Mouse (Mus musculus): ENCODE data around the gene Olfr410. TPM values are rescaled to one million over a fixed set of nuclear protein-coding genes. Genes with fewer than 3 reads are reported as not detected.
A peak's percentile ranks its signal among the peaks of the same experiment; 100 is the strongest.

The Olfr410 gene
- not detected in 2 replicates for polyA plus RNA-seq (2014; fragmentation: Nextera tagmentation; extraction: Ambion mirVana)

DNA sequence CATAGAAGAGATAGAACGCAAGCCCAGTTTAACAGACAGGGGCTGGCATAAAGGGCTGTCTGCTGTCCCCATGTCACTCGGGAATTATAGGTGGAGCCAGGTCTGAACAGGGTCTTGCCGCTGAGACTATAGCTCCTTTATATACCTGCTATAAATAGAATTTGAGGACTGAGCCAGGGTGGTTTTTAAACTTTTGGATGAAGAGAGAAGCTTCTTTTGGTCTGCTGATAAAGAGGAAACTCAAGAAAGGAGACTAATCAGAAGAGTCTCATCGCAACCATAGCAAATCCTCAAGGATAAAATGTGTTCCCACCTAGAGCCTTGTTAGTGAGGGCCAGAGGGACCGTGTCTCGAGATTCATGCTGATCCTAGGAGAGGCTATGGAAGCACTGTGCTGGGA, at the start of gene Olfr410:
Gene Olfr410 (minus strand): TSS at position 101 of the 400 bp plus-strand sequence.
- H3K9ac ChIP-seq (replicated peaks; ENCODE audit: low read length), result no peak within 1 kb of the TSS
- no peak within 1 kb of the TSS for H3K4me3 ChIP-seq (replicated peaks; ENCODE audit: low read depth, low read length)
- no peak for ATAC-seq (ENCODE audit: low FRiP score, low TSS enrichment)
- DNase-seq, result no peak
- no peaks in the 10 kb centered on the region for H3K4me1 ChIP-seq (ENCODE audit: control insufficient read depth, insufficient read depth, low read length)
- no peaks in the 10 kb centered on the region for H3K27me3 ChIP-seq (ENCODE audit: control insufficient read depth, insufficient read depth, low read length)
- no peaks in the 10 kb centered on the region for H3K36me3 ChIP-seq (ENCODE audit: control insufficient read depth, insufficient read depth, low read length)
- H3K27ac ChIP-seq (replicated peaks; ENCODE audit: low read depth, low read length), result no peak within 1 kb of the TSS
- no peaks in the 10 kb centered on the region for H3K9me3 ChIP-seq (ENCODE audit: control insufficient read depth, low read length)
- no peak within 1 kb of the TSS for H3K4me2 ChIP-seq (ENCODE audit: low read length)
- WGBS, result 86% methylated on average over 6 of the region's 6 CpGs

DNA sequence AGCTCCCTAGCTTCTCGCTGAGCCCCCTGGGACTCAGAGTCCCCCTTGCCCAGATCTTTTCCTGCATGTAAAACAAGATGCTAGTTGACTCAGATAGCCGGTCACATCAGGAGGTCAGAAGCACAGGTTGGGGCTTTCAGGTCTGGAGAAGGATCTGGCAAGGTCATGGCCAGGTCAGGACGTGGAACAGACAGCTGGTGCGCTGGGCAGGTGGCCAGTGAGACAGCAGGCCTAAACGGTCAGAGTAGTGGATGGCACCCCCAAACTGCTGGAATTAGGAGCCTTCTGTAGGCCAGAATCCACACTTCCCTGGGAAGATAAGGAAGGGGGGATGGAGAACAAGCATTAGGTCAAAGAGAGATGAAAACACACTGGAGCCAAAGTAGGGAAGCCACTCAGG, 49.4 kb upstream of the Olfr410 start:
- no peaks in the 10 kb centered on the region for H3K9me3 ChIP-seq (ENCODE audit: control insufficient read depth, low read length)
- WGBS, result 84% methylated on average over 5 of the region's 5 CpGs
- no peaks in the 10 kb centered on the region for H3K4me1 ChIP-seq (ENCODE audit: control insufficient read depth, insufficient read depth, low read length)
- no peaks in the 10 kb centered on the region for H3K36me3 ChIP-seq (ENCODE audit: control insufficient read depth, insufficient read depth, low read length)
- no peak overlapping the region for H3K9ac ChIP-seq (replicated peaks; ENCODE audit: low read length)
- H3K4me2 ChIP-seq (ENCODE audit: low read length), result no peak overlapping the region
- no peaks in the 10 kb centered on the region for H3K27me3 ChIP-seq (ENCODE audit: control insufficient read depth, insufficient read depth, low read length)
- DNase-seq (no peak), ATAC-seq (ENCODE audit: low FRiP score, low TSS enrichment) (no peak)
- H3K27ac ChIP-seq (replicated peaks; ENCODE audit: low read depth, low read length), result no peak overlapping the region
- H3K4me3 ChIP-seq (replicated peaks; ENCODE audit: low read depth, low read length), result no peak overlapping the region

DNA sequence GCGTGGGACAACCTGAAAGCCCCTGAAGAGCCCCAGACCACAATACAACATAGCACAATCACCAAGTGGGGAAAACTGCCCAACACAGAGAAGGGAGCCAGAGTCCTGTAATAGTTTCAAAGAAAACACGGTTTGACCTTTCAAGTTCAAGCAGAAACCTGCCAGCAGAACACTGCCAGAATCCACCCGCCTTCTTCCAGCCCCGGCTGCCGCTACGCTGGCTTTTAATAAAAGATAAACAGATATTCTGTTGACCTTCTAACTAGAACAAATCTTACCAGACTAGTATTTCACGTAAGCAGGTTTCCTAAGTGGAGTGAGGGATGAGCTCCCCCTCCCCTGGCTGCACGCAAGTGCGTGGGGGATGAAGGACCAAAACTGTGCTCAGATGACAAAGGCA, 47.8 kb upstream of the Olfr410 start:
- 88% methylated on average over 9 of the region's 9 CpGs for WGBS
- no peaks in the 10 kb centered on the region for H3K4me1 ChIP-seq (ENCODE audit: control insufficient read depth, insufficient read depth, low read length)
- no peak overlapping the region for H3K27ac ChIP-seq (replicated peaks; ENCODE audit: low read depth, low read length)
- H3K27me3 ChIP-seq (ENCODE audit: control insufficient read depth, insufficient read depth, low read length), result no peaks in the 10 kb centered on the region
- no peak overlapping the region for H3K4me3 ChIP-seq (replicated peaks; ENCODE audit: low read depth, low read length)
- ATAC-seq (ENCODE audit: low FRiP score, low TSS enrichment) (no peak), DNase-seq (no peak)
- no peaks in the 10 kb centered on the region for H3K36me3 ChIP-seq (ENCODE audit: control insufficient read depth, insufficient read depth, low read length)
- no peaks in the 10 kb centered on the region for H3K9me3 ChIP-seq (ENCODE audit: control insufficient read depth, low read length)
- no peak overlapping the region for H3K9ac ChIP-seq (replicated peaks; ENCODE audit: low read length)
- no peak overlapping the region for H3K4me2 ChIP-seq (ENCODE audit: low read length)

DNA sequence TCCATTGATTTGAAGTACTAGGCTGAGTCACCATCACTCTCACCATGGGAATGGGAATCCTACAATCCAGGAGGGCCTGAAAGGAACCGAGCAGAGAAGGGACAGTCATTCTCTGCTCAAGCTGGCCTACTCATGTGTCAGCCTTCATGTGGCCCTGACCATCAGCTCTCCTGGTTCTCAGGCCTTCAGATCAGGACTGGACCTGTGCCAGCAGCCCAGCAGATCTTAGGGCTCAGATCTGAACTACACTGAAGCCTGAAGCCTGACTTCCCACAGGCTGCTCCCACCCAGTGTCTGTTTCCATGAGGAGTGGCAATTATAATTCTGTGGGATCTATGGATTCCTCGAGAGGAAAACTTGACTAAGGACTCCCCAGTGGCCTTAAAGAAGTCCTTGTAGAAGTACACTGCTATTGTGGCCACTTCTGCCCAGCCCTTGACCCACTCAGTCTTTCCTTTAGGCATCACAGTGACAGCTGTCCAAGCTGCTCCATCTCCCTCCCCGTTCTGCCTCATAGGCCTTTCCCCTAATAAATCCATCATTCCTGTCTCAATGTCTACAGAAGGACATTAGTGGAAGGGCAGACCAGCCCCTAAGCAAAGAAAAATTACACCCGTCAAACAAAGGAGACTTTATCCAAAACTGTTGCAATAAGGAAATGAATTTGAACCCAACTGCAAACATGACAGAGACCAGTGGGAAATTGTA, 41.5 kb upstream of the Olfr410 start:
- no peak overlapping the region for H3K4me2 ChIP-seq (ENCODE audit: low read length)
- no peak overlapping the region for H3K9ac ChIP-seq (replicated peaks; ENCODE audit: low read length)
- no peak overlapping the region for H3K27ac ChIP-seq (replicated peaks; ENCODE audit: low read depth, low read length)
- no peaks in the 10 kb centered on the region for H3K9me3 ChIP-seq (ENCODE audit: control insufficient read depth, low read length)
- no peaks in the 10 kb centered on the region for H3K36me3 ChIP-seq (ENCODE audit: control insufficient read depth, insufficient read depth, low read length)
- no peak for DNase-seq
- WGBS, result 71% methylated on average over 4 of the region's 4 CpGs
- no peaks in the 10 kb centered on the region for H3K4me1 ChIP-seq (ENCODE audit: control insufficient read depth, insufficient read depth, low read length)
- H3K27me3 ChIP-seq (ENCODE audit: control insufficient read depth, insufficient read depth, low read length), result no peaks in the 10 kb centered on the region
- ATAC-seq (ENCODE audit: low FRiP score, low TSS enrichment), result no peak
- H3K4me3 ChIP-seq (replicated peaks; ENCODE audit: low read depth, low read length), result no peak overlapping the region

DNA sequence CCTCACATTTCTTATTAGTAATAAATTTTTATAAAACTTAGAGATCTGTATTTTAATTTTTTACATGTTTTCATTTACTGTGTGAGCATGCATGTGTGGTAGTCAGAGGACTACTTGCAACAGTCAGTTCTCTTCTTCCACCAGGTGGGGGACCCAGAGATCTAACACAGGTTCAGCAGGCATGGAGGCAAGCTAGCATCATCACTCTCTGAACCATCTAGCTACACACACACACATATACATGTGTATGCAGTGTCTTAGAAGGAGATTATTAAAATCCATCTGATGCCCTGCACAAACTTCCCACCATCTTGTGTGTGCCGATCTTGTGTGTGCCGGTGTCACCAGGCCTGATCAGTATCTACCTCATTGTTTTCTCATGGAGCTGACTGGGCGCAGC, 39.0 kb upstream of the Olfr410 start:
- no peak overlapping the region for H3K4me3 ChIP-seq (replicated peaks; ENCODE audit: low read depth, low read length)
- ATAC-seq (ENCODE audit: low FRiP score, low TSS enrichment), result peak; percentile 74; the same call in 1 of the 2 replicates
- H3K27ac ChIP-seq (replicated peaks; ENCODE audit: low read depth, low read length), result no peak overlapping the region
- no peak overlapping the region for H3K9ac ChIP-seq (replicated peaks; ENCODE audit: low read length)
- DNase-seq, result peak; percentile 85
- H3K27me3 ChIP-seq (ENCODE audit: control insufficient read depth, insufficient read depth, low read length), result no peaks in the 10 kb centered on the region
- H3K4me1 ChIP-seq (ENCODE audit: control insufficient read depth, insufficient read depth, low read length), result no peaks in the 10 kb centered on the region
- no peaks in the 10 kb centered on the region for H3K36me3 ChIP-seq (ENCODE audit: control insufficient read depth, insufficient read depth, low read length)
- no peaks in the 10 kb centered on the region for H3K9me3 ChIP-seq (ENCODE audit: control insufficient read depth, low read length)
- 84% methylated on average over 3 of the region's 3 CpGs for WGBS
- no peak overlapping the region for H3K4me2 ChIP-seq (ENCODE audit: low read length)

DNA sequence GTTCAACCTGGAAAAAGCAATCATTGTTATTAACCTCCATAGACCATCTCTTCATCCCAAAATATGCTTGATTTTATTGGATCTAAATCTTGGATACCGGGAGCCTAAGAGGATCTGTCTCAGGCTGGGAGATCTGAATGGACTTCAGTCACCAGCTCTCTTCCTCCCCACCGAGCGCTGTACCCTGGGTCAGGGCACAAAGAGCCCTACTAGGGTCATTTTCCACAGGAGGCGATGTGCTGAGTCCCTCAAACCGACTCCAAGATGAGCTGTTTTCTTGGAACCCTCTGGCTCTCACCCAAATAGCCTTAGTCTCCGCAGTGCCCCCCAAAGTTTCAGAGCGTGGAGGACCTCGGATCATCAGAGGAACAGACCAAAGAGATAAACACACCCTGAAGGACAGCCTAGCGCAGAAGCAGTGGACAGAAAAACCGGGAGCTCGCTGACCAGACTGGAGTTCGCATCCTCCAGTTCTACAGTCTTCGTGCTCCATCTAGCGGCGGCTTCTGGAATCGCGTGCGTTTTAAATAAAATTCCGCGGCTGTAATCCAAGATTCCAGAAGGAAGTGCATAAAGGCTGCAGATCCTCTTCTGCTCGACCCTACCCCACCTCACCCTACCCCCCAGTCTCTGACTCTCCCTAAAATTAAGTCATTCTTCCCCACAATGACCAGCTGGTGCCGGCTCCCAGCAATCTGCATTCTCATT, 33.7 kb upstream of the Olfr410 start:
- H3K4me1 ChIP-seq (ENCODE audit: control insufficient read depth, insufficient read depth, low read length), result no peaks in the 10 kb centered on the region
- no peak overlapping the region for H3K9ac ChIP-seq (replicated peaks; ENCODE audit: low read length)
- WGBS, result 11% methylated on average over 22 of the region's 22 CpGs
- H3K27me3 ChIP-seq (ENCODE audit: control insufficient read depth, insufficient read depth, low read length), result no peaks in the 10 kb centered on the region; the same call in 1 of the 2 replicates
- peak; percentile 91 for DNase-seq
- H3K4me3 ChIP-seq (replicated peaks; ENCODE audit: low read depth, low read length), result no peak overlapping the region
- H3K27ac ChIP-seq (replicated peaks; ENCODE audit: low read depth, low read length), result no peak overlapping the region
- no peak; the same call in 1 of the 2 replicates for ATAC-seq (ENCODE audit: low FRiP score, low TSS enrichment)
- H3K9me3 ChIP-seq (ENCODE audit: control insufficient read depth, low read length), result no peaks in the 10 kb centered on the region
- no peaks in the 10 kb centered on the region for H3K36me3 ChIP-seq (ENCODE audit: control insufficient read depth, insufficient read depth, low read length)
- 0 out of 2 replicates have a peak overlapping the region, but pooled peaks have one; percentile 15 for H3K4me2 ChIP-seq (ENCODE audit: low read length)

DNA sequence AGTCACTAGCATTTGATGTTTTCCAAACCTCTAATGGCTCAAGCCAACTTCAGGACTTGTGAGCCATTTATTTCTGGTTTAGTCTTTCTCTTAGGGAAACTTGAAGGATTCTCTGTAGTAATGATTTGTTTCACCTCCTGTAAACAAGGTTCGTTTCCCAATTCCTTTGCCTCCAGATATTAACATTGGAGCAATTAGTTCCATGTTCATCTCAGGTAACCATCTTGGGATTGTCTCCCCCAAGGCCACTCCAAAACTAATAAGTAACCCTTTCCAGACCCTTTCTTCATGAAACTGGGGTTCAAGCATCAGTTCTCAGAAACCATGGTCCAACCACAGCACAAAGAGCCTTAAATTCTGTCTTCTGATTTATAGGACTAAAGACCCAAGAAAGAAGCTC, 23.9 kb upstream of the Olfr410 start, which contains the start of gene Olfr412:
Gene Olfr412 (plus strand): TSS at position 301 of the 400 bp plus-strand sequence.
- Histone ChIP-seq H3K9ac (replicated peaks; ENCODE audit: low read length) (no peak within 1 kb of the TSS), H3K4me2 (ENCODE audit: low read length) (no peak within 1 kb of the TSS), H3K36me3 (ENCODE audit: control insufficient read depth, insufficient read depth, low read length) (no peaks in the 10 kb centered on the region), H3K4me1 (ENCODE audit: control insufficient read depth, insufficient read depth, low read length) (no peaks in the 10 kb centered on the region), H3K27me3 (ENCODE audit: control insufficient read depth, insufficient read depth, low read length) (no peaks in the 10 kb centered on the region), H3K4me3 (replicated peaks; ENCODE audit: low read depth, low read length) (no peak within 1 kb of the TSS), H3K27ac (replicated peaks; ENCODE audit: low read depth, low read length) (no peak within 1 kb of the TSS), H3K9me3 (ENCODE audit: control insufficient read depth, low read length) (0 out of 2 replicates have a peak, but pooled peaks cover 6% of the 10 kb centered on the region)
- 80% methylated on average over 1 of the region's 1 CpGs for WGBS
- DNase-seq (no peak), ATAC-seq (ENCODE audit: low FRiP score, low TSS enrichment) (no peak)

DNA sequence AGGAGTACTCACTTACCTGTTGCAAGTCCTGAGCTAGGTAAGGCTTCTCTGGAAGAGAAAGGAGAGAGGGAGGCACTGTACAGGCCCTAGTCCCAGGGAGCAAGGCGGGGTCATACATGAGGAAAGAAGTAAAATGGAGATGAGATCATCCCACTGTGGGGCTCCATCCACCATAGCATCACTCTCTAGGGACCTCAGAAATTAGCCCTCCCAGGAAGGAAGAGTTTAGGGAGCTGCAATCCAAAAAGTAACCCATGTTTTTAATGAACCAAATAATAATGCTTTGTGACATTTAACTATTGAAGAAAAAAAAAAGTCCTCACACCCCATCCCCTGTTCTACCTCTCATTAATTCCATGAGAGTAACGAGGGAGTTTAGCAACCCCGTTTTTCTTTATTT, 14.7 kb upstream of the Olfr410 start, which contains the start of gene Olfr411:
Gene Olfr411 (minus strand): TSS at position 101 of the 400 bp plus-strand sequence.
- Histone ChIP-seq H3K9me3 (ENCODE audit: control insufficient read depth, low read length) (peaks cover 8% of the 10 kb centered on the region; the same call in 1 of the 2 replicates), H3K36me3 (ENCODE audit: control insufficient read depth, insufficient read depth, low read length) (no peaks in the 10 kb centered on the region), H3K4me3 (replicated peaks; ENCODE audit: low read depth, low read length) (no peak within 1 kb of the TSS), H3K27ac (replicated peaks; ENCODE audit: low read depth, low read length) (no peak within 1 kb of the TSS), H3K4me1 (ENCODE audit: control insufficient read depth, insufficient read depth, low read length) (no peaks in the 10 kb centered on the region), H3K27me3 (ENCODE audit: control insufficient read depth, insufficient read depth, low read length) (no peaks in the 10 kb centered on the region), H3K9ac (replicated peaks; ENCODE audit: low read length) (no peak within 1 kb of the TSS), H3K4me2 (ENCODE audit: low read length) (no peak within 1 kb of the TSS)
- ATAC-seq (ENCODE audit: low FRiP score, low TSS enrichment), result no peak
- WGBS, result 87% methylated on average over 3 of the region's 3 CpGs
- DNase-seq, result no peak

Measured in midbrain, embryonic 14.5 days (tissue).